Mouse (Mus musculus): ENCODE results near the gene Epha4.

DNA sequence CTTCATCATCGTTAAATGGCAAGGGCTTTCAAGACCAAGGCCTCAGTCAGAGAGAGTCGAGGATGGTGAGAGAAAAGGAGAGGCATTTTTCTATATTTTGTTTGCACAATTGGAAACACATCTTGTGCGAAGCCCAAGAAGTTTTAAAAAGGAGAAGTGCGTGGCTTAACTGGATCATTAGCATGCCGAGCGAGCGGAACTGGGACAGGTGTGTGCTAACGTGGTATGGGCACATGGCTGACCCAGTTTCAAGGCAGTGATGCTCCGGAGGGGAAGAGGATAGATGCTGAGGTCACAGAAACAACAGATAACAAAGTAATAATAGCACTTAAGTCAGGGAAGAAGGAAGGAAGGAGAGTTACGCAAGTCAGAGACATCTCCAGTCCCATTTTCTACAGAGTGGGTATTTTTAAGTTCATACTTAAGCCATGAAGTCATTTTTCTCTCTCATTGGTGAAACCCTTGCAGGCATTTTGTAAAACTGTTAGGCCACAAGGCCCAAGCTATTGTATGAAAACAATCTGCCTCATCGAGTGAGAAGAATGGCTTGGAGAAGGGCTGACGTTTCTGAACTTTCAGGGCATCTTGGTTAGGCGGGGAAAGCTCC, 26.9 kb downstream of the Epha4 start:
- no peak for TF ChIP-seq CTCF (conservative IDR thresholded peaks at IDR 0.05 in 1 of 2, IDR thresholded peaks at IDR 0.05 in 1 of 2; ENCODE audit: low read depth in 2 of 2, low read length in 2 of 2)
- TF ChIP-seq USF1 (IDR thresholded peaks at IDR 0.05; ENCODE audit: low read depth, low read length), result no peak
- no peak for TF ChIP-seq ZMIZ1 (IDR thresholded peaks at IDR 0.05; ENCODE audit: low read depth, low read length)
- no peak for TF ChIP-seq HCFC1 (IDR thresholded peaks at IDR 0.05; ENCODE audit: low read depth, low read length)
- no peak for TF ChIP-seq UBTF (IDR thresholded peaks at IDR 0.05; ENCODE audit: low read depth, low read length)
- TF ChIP-seq CHD2 (IDR thresholded peaks at IDR 0.05; ENCODE audit: low read length), result no peak
- peak; percentile 66; the same call in 1 of the 2 replicates for TF ChIP-seq MEF2A (IDR thresholded peaks at IDR 0.05; ENCODE audit: borderline replicate concordance, low read depth, low read length)
- TF ChIP-seq POLR2A (IDR thresholded peaks at IDR 0.05; ENCODE audit: low read depth, low read length), result no peak
